Mouse (Mus musculus) 3T3-L1 (cell line): ENCODE data around the gene Trex2.
A peak's percentile ranks its signal among the peaks of the same experiment; 100 is the strongest.
"Not testable (repeated sequence)": the region's sequence is repeated elsewhere in the genome, so short reads cannot be mapped to it uniquely, and the experiment has no call there.

Source experiments
- DNase-seq: peaks from one replicate; pipeline ENCODE4 v3.0.0-alpha.2; 2015; ENCODE audit warnings: low read depth, low spot score

Trex2 gene

GRCm38 (mm10) chrX:73430036-73430435, 5.1 kb downstream of the Trex2 start:
- DNase-seq = peak; percentile 52

- DNase-seq = peak; percentile 3
These were observed 22.4 kb downstream of the Trex2 start for GRCm38 (mm10) chrX:73412767-73413166.

DNA sequence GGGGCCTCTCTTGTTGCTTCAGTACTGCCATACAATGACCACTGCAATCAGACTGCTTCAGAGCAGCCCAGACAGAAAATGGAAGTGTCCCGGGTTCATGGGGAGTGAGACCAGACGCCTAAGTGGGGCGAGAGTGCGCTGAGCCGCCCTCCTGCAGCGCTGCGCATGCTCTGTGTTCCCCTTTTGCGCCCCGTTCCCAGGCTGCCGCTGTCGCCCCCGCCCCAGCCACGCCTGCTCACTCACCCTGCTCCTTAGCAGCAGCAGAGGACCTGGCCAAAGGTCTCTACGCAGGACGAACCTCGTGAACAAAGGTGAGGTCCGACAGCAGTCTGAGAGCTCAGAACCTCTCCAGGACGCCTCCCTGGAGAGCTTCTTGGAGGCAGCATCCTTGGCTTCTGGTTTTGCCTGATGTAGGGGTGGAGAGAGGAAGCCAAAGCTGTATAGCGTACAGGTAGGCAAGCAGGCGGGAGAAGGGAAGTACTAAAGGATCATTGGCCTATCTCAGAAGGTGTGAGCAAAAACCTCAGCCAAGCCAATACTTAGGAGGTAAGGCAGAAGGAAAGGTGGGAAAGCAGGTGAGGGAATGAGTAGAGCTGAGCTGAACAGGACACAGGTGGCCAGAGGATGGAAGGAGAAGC, 24.1 kb downstream of the Trex2 start, which contains the start of gene Zfp92:
Gene Zfp92 (plus strand): TSS at position 217 of the 638 bp plus-strand sequence.
- DNase-seq = no peak

DNA sequence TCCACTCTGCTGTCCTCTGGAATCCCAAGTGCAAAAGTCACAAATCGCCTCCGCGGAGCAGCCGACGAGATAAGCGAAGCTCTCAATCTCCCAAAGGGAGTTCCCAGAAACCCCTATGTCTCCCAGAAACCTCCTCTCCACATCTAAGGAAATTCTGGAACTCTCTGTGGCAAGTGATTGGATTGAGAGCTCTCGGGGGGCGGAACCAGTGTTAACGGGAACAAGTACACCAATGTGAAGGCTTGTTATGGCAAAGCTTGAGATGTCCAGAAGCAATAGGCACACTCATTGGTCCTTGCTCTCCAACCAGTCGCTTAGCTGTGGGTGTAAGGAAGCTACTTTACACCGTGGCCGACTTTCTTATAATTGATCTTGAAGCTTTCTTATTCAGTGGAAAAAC, 33.5 kb downstream of the Trex2 start:
- DNase-seq = no peak

GRCm38 (mm10) chrX:73400951-73401350, 34.2 kb downstream of the Trex2 start:
- no peak for DNase-seq

GRCm38 (mm10) chrX:73398636-73399035, 36.5 kb downstream of the Trex2 start, which contains the start of gene Gm18336:
Gene Gm18336 (minus strand): TSS chrX:73398736.
- not testable (repeated sequence) for DNase-seq

DNA sequence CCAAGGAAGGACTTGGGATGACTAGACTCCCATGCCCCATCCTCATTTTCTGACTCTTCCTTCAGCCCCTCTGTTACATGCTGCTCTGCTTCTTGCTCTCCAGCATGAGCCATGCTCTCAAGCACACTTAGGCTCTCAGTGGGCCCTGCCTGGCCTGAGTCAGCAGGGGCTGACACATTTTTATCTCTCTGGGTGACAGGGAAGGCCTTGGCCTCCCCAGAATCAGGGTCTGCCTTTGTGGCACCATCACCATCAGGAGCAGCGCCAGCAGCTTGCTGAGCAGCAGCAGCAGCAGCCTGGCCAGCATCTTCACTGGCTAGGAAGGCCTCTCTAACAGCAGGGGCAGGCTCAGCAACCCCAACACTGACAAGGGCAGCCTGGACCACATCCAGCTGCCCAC, 38.7 kb downstream of the Trex2 start:
- no peak for DNase-seq

DNA sequence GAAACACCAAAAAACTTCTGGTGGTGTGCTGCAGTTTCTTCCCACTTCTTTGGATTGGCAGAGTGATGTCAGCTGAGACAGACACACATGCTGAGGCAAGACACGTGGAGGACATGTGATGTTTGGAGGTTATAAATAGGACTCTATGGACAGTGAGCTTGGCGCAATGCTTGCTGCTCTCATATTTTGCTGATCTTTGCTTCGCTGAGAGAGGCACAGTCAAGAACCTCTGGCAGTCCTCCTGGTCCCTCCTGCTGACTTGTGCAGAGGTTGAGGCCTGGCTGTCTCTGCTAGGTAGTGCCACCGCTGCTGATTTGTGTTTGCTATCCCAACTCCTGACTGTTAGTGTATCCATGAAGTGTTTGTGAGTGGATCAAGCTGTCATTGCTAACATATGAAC, 43.7 kb downstream of the Trex2 start:
- peak; percentile 5 for DNase-seq

DNA sequence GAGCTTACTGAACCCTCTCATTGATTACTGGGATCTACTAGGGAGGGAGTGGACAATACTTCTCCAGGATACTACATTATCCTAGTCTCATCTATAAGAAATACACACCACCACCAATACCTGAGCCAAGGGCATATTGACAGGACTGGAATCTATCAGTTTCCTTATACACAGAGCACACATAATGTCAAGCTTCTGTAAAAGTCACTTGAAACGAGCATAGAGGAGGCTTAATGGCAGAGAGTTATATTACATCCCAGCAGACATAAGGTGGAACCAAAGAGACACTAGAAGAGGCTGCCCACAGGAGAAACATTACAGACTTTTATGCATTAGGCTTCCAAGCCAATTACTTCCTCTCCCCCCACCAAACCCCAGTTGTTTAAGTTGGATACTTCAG, 50.2 kb downstream of the Trex2 start:
- no peak for DNase-seq

DNA sequence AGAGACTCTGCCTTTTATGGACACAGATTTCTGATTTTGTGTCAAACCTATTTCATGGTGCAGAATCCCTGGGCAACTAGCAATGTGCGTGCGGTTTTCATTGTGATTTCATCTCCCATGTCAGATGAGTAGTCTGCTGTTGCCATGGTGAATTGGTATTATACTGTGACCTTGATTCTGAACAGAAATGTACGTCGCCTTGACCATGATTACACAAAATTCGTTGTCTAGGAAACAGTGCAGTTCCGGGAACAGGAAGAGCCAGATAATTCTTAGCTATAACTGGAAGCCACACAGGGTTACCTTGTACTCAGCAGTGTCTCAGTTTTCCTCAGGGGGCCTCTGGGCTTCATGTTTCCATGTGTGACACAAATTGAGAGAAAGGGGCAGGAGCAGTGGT, 50.7 kb downstream of the Trex2 start:
- no peak for DNase-seq
